Mouse (Mus musculus) cortical plate, adult 2 months (tissue): ENCODE results near the gene Vps13c. TPM values are rescaled to one million over a fixed set of nuclear protein-coding genes. Genes with fewer than 3 reads are reported as not detected.

Experiments
- H3K27ac ChIP-seq: fragments of 200-500 bp; 2 replicates; pipeline ENCODE4 v1.5.1; 2012; ENCODE audit warnings: low read length, control low read depth, inconsistent platforms; ENCODE audit not compliant: insufficient read depth
- H3K4me1 ChIP-seq: fragments of 200-500 bp; 2 replicates; pipeline ENCODE4 v1.6.1; 2011; ENCODE audit warnings: low read length; ENCODE audit not compliant: control insufficient read depth, insufficient read depth
- H3K4me3 ChIP-seq: fragments of 200-500 bp; 2 replicates; pipeline ENCODE4 v1.5.1; 2011; ENCODE audit warnings: mild to moderate bottlenecking, low read length, control low read depth; ENCODE audit not compliant: insufficient read depth
- CTCF ChIP-seq: fragments of 200-500 bp; IDR thresholded peaks from 2 replicates; pipeline ENCODE4 v1.5.1; 2011; ENCODE audit warnings: mild to moderate bottlenecking, control low read depth, low read length; ENCODE audit not compliant: insufficient read depth; ENCODE audit errors: extremely low read depth
- POLR2A ChIP-seq: fragments of 200-500 bp; IDR thresholded peaks from 2 replicates; pipeline ENCODE4 v1.6.1; 2011; ENCODE audit warnings: mild to moderate bottlenecking, low read length, control low read depth; ENCODE audit not compliant: insufficient read depth; ENCODE audit errors: extremely low read depth
- polyA plus RNA-seq: library from polyadenylated mRNA; depleted of rRNA; stranded (reverse); fragments of >200 nt; gene quantifications from 2 replicates; pipeline ENCODE4 v1.2.3, GENCODE M21; 2012; rRNA removed

Vps13c gene
- polyA plus RNA-seq, result 34.4 and 37.6 TPM in 2 replicates

DNA sequence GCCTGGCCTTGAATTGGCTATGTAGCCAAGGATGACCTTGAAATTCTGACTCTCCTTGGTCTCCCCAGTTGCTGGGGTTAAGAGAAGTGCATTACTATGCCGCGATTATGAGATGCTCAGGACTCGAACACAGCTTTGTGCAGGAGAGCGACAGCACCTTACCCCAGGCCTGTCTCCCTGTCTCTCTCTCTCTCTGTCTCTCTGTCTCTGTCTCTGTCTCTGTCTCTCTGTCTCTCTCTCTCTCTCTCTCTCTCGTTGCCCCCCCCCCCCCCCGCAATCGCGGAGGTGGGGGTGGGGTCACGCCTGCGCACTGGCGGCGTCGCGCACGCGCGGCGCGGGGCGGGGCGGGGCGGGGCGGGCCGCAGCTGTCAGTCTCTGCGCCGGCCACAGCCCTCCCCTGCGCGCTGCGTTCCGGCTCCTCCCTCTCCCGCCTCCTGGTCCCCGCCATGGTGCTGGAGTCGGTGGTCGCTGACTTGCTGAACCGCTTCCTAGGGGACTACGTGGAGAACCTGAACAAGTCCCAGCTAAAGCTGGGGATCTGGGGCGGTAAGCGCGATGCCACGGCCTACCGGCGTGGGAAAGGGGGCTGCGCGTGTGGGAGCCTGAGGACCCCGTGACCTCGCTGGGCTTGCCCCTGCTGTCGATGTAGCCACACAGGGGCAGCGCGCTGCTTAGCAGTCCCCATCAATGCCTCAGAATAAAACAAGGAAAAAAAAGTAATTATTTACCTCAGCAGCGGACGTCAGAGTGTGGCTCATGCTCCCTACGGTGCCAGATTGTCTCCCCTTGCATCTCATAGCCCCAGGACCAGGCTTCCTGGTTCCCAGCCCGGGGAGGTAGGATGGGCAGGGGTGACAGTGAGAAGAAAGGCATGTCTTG lies at the start of gene Vps13c:
Gene Vps13c, plus strand, starts transcription at position 416 of the 879 bp plus-strand sequence.
- Histone ChIP-seq H3K4me1 (0 out of 2 replicates have a peak, but pooled peaks cover 1% of the 10 kb centered on the region), H3K27ac (peak within 1 kb of the TSS; percentile 86), H3K4me3 (peak within 1 kb of the TSS; percentile 98)
- TF ChIP-seq POLR2A, result peak; percentile 56; the same call in 1 of the 2 replicates
- TF ChIP-seq CTCF, result no peak

DNA sequence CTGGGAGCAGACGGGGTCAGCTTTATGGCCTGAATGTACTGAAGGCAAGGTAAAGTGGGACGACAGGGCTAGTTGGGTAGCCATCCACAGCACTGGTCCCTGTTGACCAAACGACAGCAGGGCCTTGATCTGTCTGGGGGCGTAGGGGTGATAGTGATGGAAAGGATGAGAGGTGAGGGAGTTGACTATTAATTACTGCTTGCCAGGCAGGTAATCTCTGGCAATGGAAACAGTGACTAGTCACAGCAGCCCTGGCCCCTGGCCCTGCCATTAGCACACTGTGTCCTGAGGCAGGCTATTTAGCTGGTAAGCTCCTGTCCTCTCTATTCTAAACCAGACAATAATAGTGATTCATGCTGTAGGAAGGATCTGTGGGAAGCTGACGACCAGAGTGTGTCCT lies 47.8 kb upstream of the Vps13c start:
- TF ChIP-seq POLR2A, result no peak
- TF ChIP-seq CTCF, result no peak
- no peak overlapping the region for H3K27ac ChIP-seq
- no peak overlapping the region for H3K4me3 ChIP-seq
- peaks cover 4% of the 10 kb centered on the region for H3K4me1 ChIP-seq

DNA sequence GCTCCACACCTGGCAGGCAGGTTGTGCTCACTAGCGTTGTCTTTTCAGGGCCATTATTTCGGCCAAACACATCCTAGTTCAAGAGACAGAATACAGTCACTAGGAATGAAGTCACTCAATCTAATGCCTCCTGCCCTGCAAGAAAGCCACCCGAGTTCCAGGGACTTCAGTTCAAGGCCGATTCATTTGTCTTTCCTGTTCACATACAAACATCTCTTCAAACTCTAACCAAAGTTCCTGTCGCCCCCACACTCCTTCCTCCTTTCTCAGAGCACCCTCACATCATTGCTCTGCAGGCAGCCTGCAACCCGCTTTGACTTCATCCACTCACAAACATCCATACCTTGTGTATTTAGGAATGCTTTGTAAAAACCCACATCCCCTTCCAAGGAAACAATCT lies 46.7 kb upstream of the Vps13c start:
- Histone ChIP-seq H3K27ac (no peak overlapping the region), H3K4me3 (no peak overlapping the region), H3K4me1 (peaks cover 4% of the 10 kb centered on the region)
- TF ChIP-seq CTCF, result no peak
- TF ChIP-seq POLR2A, result no peak

GRCm38 (mm10) chr9:67794216-67794615 lies 46.0 kb upstream of the Vps13c start:
- TF ChIP-seq CTCF (no peak), POLR2A (no peak)
- H3K27ac ChIP-seq, result no peak overlapping the region
- no peak overlapping the region for H3K4me3 ChIP-seq
- peaks cover 6% of the 10 kb centered on the region for H3K4me1 ChIP-seq

- Histone ChIP-seq H3K27ac (no peak overlapping the region), H3K4me1 (peaks cover 8% of the 10 kb centered on the region), H3K4me3 (no peak overlapping the region)
- no peak for TF ChIP-seq POLR2A
- TF ChIP-seq CTCF, result no peak
Observed at GRCm38 (mm10) chr9:67794668-67795067, 45.5 kb upstream of the Vps13c start.

DNA sequence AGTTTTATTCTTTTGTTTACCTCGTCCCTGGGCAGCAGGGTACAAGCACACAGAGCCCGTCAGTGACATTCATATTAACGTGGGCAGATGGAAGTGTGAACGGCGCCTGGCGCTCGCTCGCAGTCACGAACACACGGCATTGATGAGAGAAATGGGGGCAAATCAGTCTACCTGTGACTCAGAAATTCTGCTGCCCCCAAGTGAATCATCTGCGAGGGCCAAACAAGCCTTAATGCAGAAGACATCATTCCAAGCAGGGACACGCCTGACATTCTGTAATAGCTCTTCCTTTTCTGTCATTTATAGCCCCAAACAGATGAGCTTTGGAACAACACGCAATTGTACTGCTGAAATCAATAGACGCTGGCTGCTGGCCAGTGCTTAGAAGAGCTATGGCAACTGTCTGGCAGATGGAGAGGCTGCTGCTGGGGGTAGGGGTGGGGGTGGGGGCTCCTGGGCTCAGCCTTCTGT lies 45.0 kb upstream of the Vps13c start:
- H3K4me3 ChIP-seq, result no peak overlapping the region
- TF ChIP-seq POLR2A (no peak), CTCF (no peak)
- no peak overlapping the region for H3K27ac ChIP-seq
- H3K4me1 ChIP-seq, result peaks cover 8% of the 10 kb centered on the region

DNA sequence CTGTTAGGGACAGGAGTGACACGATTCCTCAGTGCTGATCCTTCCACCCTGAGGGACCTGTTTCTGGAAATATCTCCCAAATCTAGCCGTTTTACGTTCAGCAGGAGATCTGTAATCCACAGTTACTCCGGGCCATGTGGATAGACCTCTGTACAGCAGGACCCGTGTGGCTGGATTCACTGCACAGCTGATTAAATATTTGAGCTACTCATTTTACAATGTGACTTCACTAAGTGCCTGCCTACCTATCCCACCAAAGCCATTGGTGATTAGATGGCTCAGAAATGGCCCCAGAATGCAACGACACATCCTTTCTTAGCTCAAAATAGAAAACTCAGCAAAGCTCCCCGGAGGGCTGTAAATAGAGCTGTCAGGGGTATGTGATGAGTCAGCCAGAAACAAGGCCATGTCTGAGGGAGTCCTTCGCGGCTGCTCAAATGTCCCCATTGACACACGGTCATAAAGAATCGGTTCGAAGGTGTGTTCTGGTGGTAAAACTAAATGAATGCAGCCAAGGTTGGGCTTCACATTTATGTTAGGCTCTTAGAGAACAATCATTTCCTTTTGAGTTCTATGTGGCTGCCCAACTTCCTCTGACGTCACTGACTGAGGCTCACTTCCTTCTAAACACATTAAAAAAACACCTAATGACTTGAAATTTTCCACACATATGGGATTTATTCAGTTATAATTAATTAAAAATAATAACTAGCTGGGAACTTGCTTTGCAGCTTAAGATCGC lies 40.9 kb upstream of the Vps13c start:
- Histone ChIP-seq H3K4me1 (peaks cover 10% of the 10 kb centered on the region), H3K4me3 (no peak overlapping the region), H3K27ac (no peak overlapping the region)
- no peak for TF ChIP-seq CTCF
- no peak for TF ChIP-seq POLR2A

DNA sequence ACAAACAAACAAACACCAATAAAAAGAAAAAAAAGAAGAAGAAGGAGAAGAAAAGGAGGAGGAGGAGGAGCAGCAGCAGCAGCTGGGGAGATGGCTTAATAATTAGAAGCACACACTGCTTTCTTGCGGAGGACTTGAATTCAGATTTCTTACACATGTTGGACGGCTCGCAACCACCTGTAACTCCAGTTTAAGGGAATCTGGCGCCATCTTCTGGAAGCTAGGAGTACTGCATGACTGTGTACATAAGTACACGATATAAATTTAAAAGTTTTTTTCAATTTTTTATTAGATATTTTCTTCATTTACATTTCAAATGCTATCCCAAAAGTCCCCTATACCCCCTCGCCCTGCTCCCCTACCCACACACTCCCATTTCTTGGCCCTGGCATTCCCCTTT lies 38.0 kb upstream of the Vps13c start:
- Histone ChIP-seq H3K27ac (no peak overlapping the region), H3K4me1 (peaks cover 6% of the 10 kb centered on the region; the same call in 1 of the 2 replicates), H3K4me3 (no peak overlapping the region)
- TF ChIP-seq POLR2A (no peak), CTCF (peak; percentile 54)

DNA sequence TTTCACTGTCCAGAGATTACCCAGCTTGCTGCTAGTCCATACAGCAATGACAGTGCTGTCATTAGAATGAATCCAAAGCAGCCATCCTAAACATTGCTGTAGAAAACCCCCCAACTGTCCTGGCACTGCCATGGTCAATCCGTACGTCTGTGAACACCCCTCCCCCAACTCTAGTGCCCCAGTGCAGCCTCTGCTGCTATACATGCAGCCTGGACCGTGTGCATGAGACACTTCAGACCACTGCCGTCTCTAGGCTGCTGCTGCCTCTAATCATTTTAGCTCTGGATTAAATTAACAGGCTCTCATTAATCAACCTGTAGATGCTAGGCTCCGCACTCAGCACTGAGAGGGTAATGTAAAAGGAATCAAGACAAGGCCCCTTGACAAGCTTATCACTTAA lies 33.2 kb upstream of the Vps13c start:
- H3K27ac ChIP-seq, result no peak overlapping the region
- TF ChIP-seq CTCF, result no peak
- TF ChIP-seq POLR2A, result no peak

More for the DNA sequence above, 33.2 kb upstream of the Vps13c start:
- no peak overlapping the region for H3K4me3 ChIP-seq
- peaks cover 2% of the 10 kb centered on the region; the same call in 1 of the 2 replicates for H3K4me1 ChIP-seq
